ENCODE assay signal across 12 mouse cellular contexts in genomic region chr11:94500362-94500761, GRCm38 (mm10). TPM values are rescaled to one million over a fixed set of nuclear protein-coding genes. Genes with fewer than 3 reads are reported as not detected.
DNase-seq lines count a peak whose midpoint lies in the region; ATAC-seq and TF ChIP-seq lines count a peak whose summit lies in the region.
"Had no signal": no experiment of that assay in that cellular context is flagged by ENCODE, and none has a peak within 500 bp of the region (broad histone marks: within the 10 kb centered on the region; RNA-seq: fewer than 3 reads in every experiment).

No protein-coding gene starts in this region.

- H3K4me1 ChIP-seq in heart, embryonic 10.5 days: peaks cover 61% of the 10 kb centered on the region
- peaks cover 5% of the 10 kb centered on the region for H3K4me1 ChIP-seq in lung, adult 2 months (ENCODE audit: control insufficient read depth, insufficient read depth, low read length)
- H3K4me1 ChIP-seq in hindbrain, embryonic 14.5 days (replicated peaks; ENCODE audit: control insufficient read depth, insufficient read depth, low read length): peaks cover 21% of the 10 kb centered on the region
- H3K4me1 ChIP-seq in liver, postnatal 0 days (ENCODE audit: insufficient read depth): peaks cover 7% of the 10 kb centered on the region; the same call in 1 of the 2 replicates

- no peak for TF ChIP-seq POLR2A in lung, adult 2 months (IDR thresholded peaks at IDR 0.05; ENCODE audit: borderline replicate concordance, extremely low read depth, low read depth, low read length)

- WGBS in heart, embryonic 10.5 days: 21% methylated on average over 8 of the region's 8 CpGs
- WGBS in lung, adult 2 months: 35% methylated on average over 8 of the region's 8 CpGs
- WGBS in hindbrain, embryonic 14.5 days: 24% methylated on average over 8 of the region's 8 CpGs
- WGBS in liver, postnatal 0 days (ENCODE audit: insufficient replicate concordance): 39% methylated on average over 8 of the region's 8 CpGs

- no peak overlapping the region for H3K9ac ChIP-seq in hindbrain, embryonic 14.5 days
- no peak overlapping the region for H3K9ac ChIP-seq in liver, postnatal 0 days (replicated peaks)

- H3K36me3 ChIP-seq in heart, embryonic 10.5 days: peaks cover 7% of the 10 kb centered on the region; the same call in 1 of the 2 replicates
- no peaks in the 10 kb centered on the region for H3K36me3 ChIP-seq in hindbrain, embryonic 14.5 days (replicated peaks; ENCODE audit: control insufficient read depth, insufficient read depth)
- H3K36me3 ChIP-seq in liver, postnatal 0 days (replicated peaks; ENCODE audit: insufficient read depth, low read length): no peaks in the 10 kb centered on the region

- H3K4me2 ChIP-seq in hindbrain, embryonic 14.5 days (replicated peaks): peak overlapping the region; percentile 55; the same call in 1 of the 2 replicates
- H3K4me2 ChIP-seq in liver, postnatal 0 days (ENCODE audit: low read depth, low read length): no peak overlapping the region; the same call in 1 of the 2 replicates

- H3K9me3 ChIP-seq in heart, embryonic 10.5 days: no peaks in the 10 kb centered on the region
- H3K9me3 ChIP-seq in hindbrain, embryonic 14.5 days (ENCODE audit: control insufficient read depth, low read length): no peaks in the 10 kb centered on the region
- no peaks in the 10 kb centered on the region for H3K9me3 ChIP-seq in liver, postnatal 0 days (ENCODE audit: low read length)

- no peak for TF ChIP-seq CTCF in lung, adult 2 months (IDR thresholded peaks at IDR 0.05; ENCODE audit: insufficient read depth, low read length)
- no peak for TF ChIP-seq CTCF in liver, postnatal 0 days (IDR thresholded peaks at IDR 0.05; ENCODE audit: low read depth)

- no peak for TF ChIP-seq EP300 in liver, postnatal 0 days (IDR thresholded peaks at IDR 0.05; ENCODE audit: low read depth)

- peak overlapping the region; percentile 92 for H3K27ac ChIP-seq in heart, embryonic 10.5 days
- no peak overlapping the region for H3K27ac ChIP-seq in hindbrain, embryonic 14.5 days
- no peak overlapping the region for H3K27ac ChIP-seq in liver, postnatal 0 days (ENCODE audit: low read depth)

- H3K4me3 ChIP-seq in heart, embryonic 10.5 days: peak overlapping the region; percentile 68
- peak overlapping the region; percentile 70 for H3K4me3 ChIP-seq in lung, adult 2 months (replicated peaks; ENCODE audit: extremely low read depth, low read depth, low read length)
- no peak overlapping the region for H3K4me3 ChIP-seq in hindbrain, embryonic 14.5 days (replicated peaks; ENCODE audit: low read length)
- no peak overlapping the region for H3K4me3 ChIP-seq in liver, postnatal 0 days (ENCODE audit: low read depth, low read length)

- no peak for DNase-seq in heart, embryonic 10.5 days (ENCODE audit: low spot score)
- DNase-seq in heart, adult 8-10 months (ENCODE audit: low spot score): no peak
- DNase-seq in lung, adult 2 months: no peak
- DNase-seq in lung, postnatal 14 days: no peak
- no peak for DNase-seq in hindbrain, embryonic 14.5 days (ENCODE audit: low spot score)
- no peak for DNase-seq in liver, postnatal 0 days
- DNase-seq in retina, postnatal 1 day: no peak
- no peak for DNase-seq in cerebellum, adult 9-10 months
- DNase-seq: B cell, adult 2 months; gastrocnemius, postnatal 25 days had no signal

- no peak for ATAC-seq in hindbrain, embryonic 14.5 days (ENCODE audit: low FRiP score)
- peak; percentile 15; the same call in 1 of the 2 replicates for ATAC-seq in liver, postnatal 0 days

- H3K27me3 ChIP-seq in heart, embryonic 10.5 days (ENCODE audit: insufficient read depth, poor library complexity, severe bottlenecking): peaks cover 59% of the 10 kb centered on the region
- H3K27me3 ChIP-seq in hindbrain, embryonic 14.5 days (ENCODE audit: control insufficient read depth, insufficient read depth, low read length): peaks cover 26% of the 10 kb centered on the region
- peaks cover 41% of the 10 kb centered on the region for H3K27me3 ChIP-seq in liver, postnatal 0 days (ENCODE audit: insufficient read depth, low read length)

RNA-seq across cellular contexts. Expression of gene Epn3, which starts 0.6 kb away (rescaled TPM):
- 7.7 and 14.2 TPM in 2 replicates for polyA plus RNA-seq in heart, embryonic 10.5 days (2016; fragmentation: Nextera tagmentation; extraction: Ambion mirVana)
- total RNA-seq in heart, adult 8-10 months (2022): 10 to 100 TPM; 21.3 to 28.5 (median 25.1) TPM
- polyA plus RNA-seq in lung, adult 2 months (2012; rRNA removed): 60.0 and 62.2 TPM in 2 replicates
- 1.6 and 2.0 TPM in 2 replicates for polyA plus RNA-seq in hindbrain, embryonic 14.5 days (2014; fragmentation: Nextera tagmentation; extraction: Ambion mirVana)
- 0.21 and 0.22 TPM in 2 replicates for polyA plus RNA-seq in liver, postnatal 0 days (2015; fragmentation: Nextera tagmentation; extraction: Ambion mirVana)
- total RNA-seq: liver, adult 2 months had no signal

RNA-seq across cellular contexts. Expression of gene Spata20, which starts 14.4 kb away (rescaled TPM):
- polyA plus RNA-seq in heart, embryonic 10.5 days (2016; fragmentation: Nextera tagmentation; extraction: Ambion mirVana): not detected in 2 replicates
- under 1 TPM; 0.09 to 0.63 (median 0.40) TPM for total RNA-seq in heart, adult 8-10 months (2022)
- 0.15 and 0.70 TPM in 2 replicates for polyA plus RNA-seq in lung, adult 2 months (2012; rRNA removed)
- polyA plus RNA-seq in hindbrain, embryonic 14.5 days (2014; fragmentation: Nextera tagmentation; extraction: Ambion mirVana): 0.33 and 1.3 TPM in 2 replicates
- polyA plus RNA-seq in liver, postnatal 0 days (2015; fragmentation: Nextera tagmentation; extraction: Ambion mirVana): not detected in 2 replicates
- total RNA-seq: adrenal gland, adult 18-20 months; gastrocnemius, postnatal 25 days; liver, adult 2 months had no signal
- polyA plus RNA-seq: liver, adult 2 months had no signal

RNA-seq across cellular contexts. Expression of gene Mycbpap, which starts 21.2 kb away (rescaled TPM):
- polyA plus RNA-seq in heart, embryonic 10.5 days (2016; fragmentation: Nextera tagmentation; extraction: Ambion mirVana): 9.3 and 12.5 TPM in 2 replicates
- total RNA-seq in heart, adult 8-10 months (2022): 1 to 10 TPM in 3 of 4 experiments, under 1 TPM in 1; 0.75 to 2.3 (median 1.4) TPM
- polyA plus RNA-seq in lung, adult 2 months (2012; rRNA removed): 5.8 and 7.6 TPM in 2 replicates
- polyA plus RNA-seq in hindbrain, embryonic 14.5 days (2014; fragmentation: Nextera tagmentation; extraction: Ambion mirVana): 3.3 and 5.1 TPM in 2 replicates
- 0.13 TPM in 1 of 2 replicates, not detected in the other for polyA plus RNA-seq in liver, postnatal 0 days (2015; fragmentation: Nextera tagmentation; extraction: Ambion mirVana)
- total RNA-seq: gastrocnemius, postnatal 25 days had no signal

RNA-seq across cellular contexts. Expression of gene Cacna1g, which starts 26.4 kb away (rescaled TPM):
- polyA plus RNA-seq in heart, embryonic 10.5 days (2016; fragmentation: Nextera tagmentation; extraction: Ambion mirVana): 1.5 and 2.4 TPM in 2 replicates
- total RNA-seq in heart, adult 8-10 months (2022): 10 to 100 TPM in 3 of 4 experiments, 1 to 10 TPM in 1; 6.7 to 14.6 (median 12.5) TPM
- polyA plus RNA-seq in lung, adult 2 months (2012; rRNA removed): 3.5 and 4.3 TPM in 2 replicates
- polyA plus RNA-seq in hindbrain, embryonic 14.5 days (2014; fragmentation: Nextera tagmentation; extraction: Ambion mirVana): 18.6 and 22.8 TPM in 2 replicates
- 0.14 and 0.29 TPM in 2 replicates for polyA plus RNA-seq in liver, postnatal 0 days (2015; fragmentation: Nextera tagmentation; extraction: Ambion mirVana)

RNA-seq across cellular contexts. Expression of gene Rsad1, which starts 48.7 kb away (rescaled TPM):
- polyA plus RNA-seq in heart, embryonic 10.5 days (2016; fragmentation: Nextera tagmentation; extraction: Ambion mirVana): 3.2 and 6.9 TPM in 2 replicates
- total RNA-seq in heart, adult 8-10 months (2022): 10 to 100 TPM in 2 of 4 experiments, 1 to 10 TPM in 2; 8.3 to 11.5 (median 10.1) TPM
- polyA plus RNA-seq in lung, adult 2 months (2012; rRNA removed): 10.3 and 12.7 TPM in 2 replicates
- 6.5 and 7.5 TPM in 2 replicates for polyA plus RNA-seq in hindbrain, embryonic 14.5 days (2014; fragmentation: Nextera tagmentation; extraction: Ambion mirVana)
- polyA plus RNA-seq in liver, postnatal 0 days (2015; fragmentation: Nextera tagmentation; extraction: Ambion mirVana): 1.7 and 1.9 TPM in 2 replicates

Comparison
In these comparisons a context has a peak if more than half of its experiments do, and no peak if none do; other contexts are left out.
1. H3K4me3 ChIP-seq: peak in heart, embryonic 10.5 days (single experiment) and lung, adult 2 months (single experiment); none in hindbrain, embryonic 14.5 days (single experiment) and liver, postnatal 0 days (single experiment).